25 mouse cellular contexts compared by ENCODE assay signal in genomic region chr13:34441347-34441746, GRCm38 (mm10).
A peak's percentile ranks its signal among the peaks of the same experiment; 100 is the strongest.
DNase-seq lines count a peak whose midpoint lies in the region; ATAC-seq and TF ChIP-seq lines count a peak whose summit lies in the region.
"Had no signal": no experiment of that assay in that cellular context is flagged by ENCODE, and none has a peak within 500 bp of the region (broad histone marks: within the 10 kb centered on the region; RNA-seq: fewer than 3 reads in every experiment).

No protein-coding gene starts in this region.

- H3K27me3 ChIP-seq in kidney, embryonic 15.5 days = no peaks in the 10 kb centered on the region
- H3K27me3 ChIP-seq in liver, postnatal 0 days (ENCODE audit: insufficient read depth, low read length) = no peaks in the 10 kb centered on the region
- H3K27me3 ChIP-seq in liver, embryonic 12.5 days (replicated peaks) = no peaks in the 10 kb centered on the region
- H3K27me3 ChIP-seq: embryonic facial prominence, embryonic 13.5 days; forebrain, embryonic 15.5 days; heart, embryonic 13.5 days had no signal

- peak; percentile 40; the same call in 1 of the 2 replicates for ATAC-seq in kidney, embryonic 15.5 days (replicated peaks; ENCODE audit: low FRiP score)
- ATAC-seq in liver, postnatal 0 days = peak; percentile 87
- ATAC-seq in liver, embryonic 12.5 days = no peak
- ATAC-seq: CD4-positive, CD25-positive, alpha-beta regulatory T cell, adult 4 months; forebrain, embryonic 15.5 days; hindbrain, postnatal 0 days; inflammation-experienced regulatory T-cells, adult 6 months had no signal

- H3K4me2 ChIP-seq in kidney, embryonic 15.5 days = no peak overlapping the region
- H3K4me2 ChIP-seq in liver, postnatal 0 days (ENCODE audit: low read depth, low read length) = no peak overlapping the region
- H3K4me2 ChIP-seq in liver, embryonic 12.5 days = no peak overlapping the region
- H3K4me2 ChIP-seq: embryonic facial prominence, embryonic 13.5 days; forebrain, embryonic 15.5 days; heart, embryonic 13.5 days; hindbrain, embryonic 14.5 days had no signal

- WGBS in kidney, embryonic 15.5 days = 44% methylated on average over 1 of the region's 1 CpGs
- 45% methylated on average over 1 of the region's 1 CpGs for WGBS in liver, postnatal 0 days (ENCODE audit: insufficient replicate concordance)
- WGBS in liver, embryonic 12.5 days (ENCODE audit: insufficient replicate concordance) = 65% methylated on average over 1 of the region's 1 CpGs

- H3K4me3 ChIP-seq in kidney, embryonic 15.5 days (replicated peaks) = no peak overlapping the region
- H3K4me3 ChIP-seq in liver, postnatal 0 days (ENCODE audit: low read depth, low read length) = no peak overlapping the region
- H3K4me3 ChIP-seq in liver, embryonic 12.5 days = no peak overlapping the region
- H3K4me3 ChIP-seq: embryonic facial prominence, embryonic 10.5 days; embryonic facial prominence, embryonic 13.5 days; erythroblast, embryonic 14.5 days; forebrain, embryonic 15.5 days; heart, adult 2 months; heart, embryonic 10.5 days; heart, embryonic 13.5 days had no signal

- TF ChIP-seq EP300 in liver, postnatal 0 days (IDR thresholded peaks at IDR 0.05; ENCODE audit: low read depth) = no peak

- H3K36me3 ChIP-seq in kidney, embryonic 15.5 days = no peaks in the 10 kb centered on the region
- no peaks in the 10 kb centered on the region for H3K36me3 ChIP-seq in liver, postnatal 0 days (replicated peaks; ENCODE audit: insufficient read depth, low read length)
- no peaks in the 10 kb centered on the region for H3K36me3 ChIP-seq in liver, embryonic 12.5 days
- H3K36me3 ChIP-seq: embryonic facial prominence, embryonic 10.5 days; embryonic facial prominence, embryonic 13.5 days; forebrain, embryonic 15.5 days; heart, embryonic 10.5 days; heart, embryonic 13.5 days had no signal

- TF ChIP-seq CTCF in liver, postnatal 0 days (IDR thresholded peaks at IDR 0.05; ENCODE audit: low read depth) = no peak

- 0 out of 2 replicates have a peak, but pooled peaks cover 5% of the 10 kb centered on the region for H3K4me1 ChIP-seq in kidney, embryonic 15.5 days
- no peaks in the 10 kb centered on the region for H3K4me1 ChIP-seq in liver, postnatal 0 days (ENCODE audit: insufficient read depth)
- H3K4me1 ChIP-seq in liver, embryonic 12.5 days = no peaks in the 10 kb centered on the region
- H3K4me1 ChIP-seq: embryonic facial prominence, embryonic 13.5 days; forebrain, embryonic 15.5 days had no signal

- no peak for DNase-seq in kidney, adult 18-20 months
- no peak for DNase-seq in liver, postnatal 0 days
- peak; percentile 98 for DNase-seq in fat pad, adult 2 months (ENCODE audit: extremely low read depth, low read depth, low spot score)
- no peak for DNase-seq in cerebellum, adult 11 months
- DNase-seq: adrenal gland, postnatal 10 days; cerebellum, adult 11-12 months; cerebellum, adult 8-10 months; cerebellum, postnatal 36 days; embryo, embryonic 11 days; gastrocnemius, postnatal 25 days; heart, adult 2 months; heart, postnatal 14 days; heart, postnatal 4 days had no signal

- no peaks in the 10 kb centered on the region for H3K9me3 ChIP-seq in kidney, embryonic 15.5 days (replicated peaks)
- H3K9me3 ChIP-seq in liver, postnatal 0 days (ENCODE audit: low read length) = no peaks in the 10 kb centered on the region
- no peaks in the 10 kb centered on the region for H3K9me3 ChIP-seq in liver, embryonic 12.5 days (replicated peaks)
- H3K9me3 ChIP-seq: embryonic facial prominence, embryonic 10.5 days; embryonic facial prominence, embryonic 13.5 days; forebrain, embryonic 15.5 days; heart, embryonic 10.5 days; heart, embryonic 13.5 days had no signal

- no peak overlapping the region for H3K27ac ChIP-seq in kidney, embryonic 15.5 days
- H3K27ac ChIP-seq in liver, postnatal 0 days (ENCODE audit: low read depth) = 0 out of 2 replicates have a peak overlapping the region, but pooled peaks have one; percentile 31
- H3K27ac ChIP-seq in liver, embryonic 12.5 days = no peak overlapping the region
- H3K27ac ChIP-seq: embryonic facial prominence, embryonic 10.5 days; embryonic facial prominence, embryonic 13.5 days; forebrain, embryonic 15.5 days; heart, adult 2 months; heart, embryonic 10.5 days; heart, embryonic 13.5 days; hindbrain, embryonic 14.5 days; hindbrain, postnatal 0 days had no signal

- H3K9ac ChIP-seq in kidney, embryonic 15.5 days = no peak overlapping the region
- H3K9ac ChIP-seq in liver, postnatal 0 days (replicated peaks) = no peak overlapping the region
- H3K9ac ChIP-seq in liver, embryonic 12.5 days = no peak overlapping the region
- H3K9ac ChIP-seq: embryonic facial prominence, embryonic 13.5 days; forebrain, embryonic 15.5 days; heart, embryonic 13.5 days; hindbrain, embryonic 14.5 days had no signal
